Mouse (Mus musculus): ENCODE measurements around the gene Hspa12a. TPM values are rescaled to one million over a fixed set of nuclear protein-coding genes. Genes with fewer than 3 reads are reported as not detected.

Gene Hspa12a
- polyA plus RNA-seq, 1 experiment, result 20.7 TPM

DNA sequence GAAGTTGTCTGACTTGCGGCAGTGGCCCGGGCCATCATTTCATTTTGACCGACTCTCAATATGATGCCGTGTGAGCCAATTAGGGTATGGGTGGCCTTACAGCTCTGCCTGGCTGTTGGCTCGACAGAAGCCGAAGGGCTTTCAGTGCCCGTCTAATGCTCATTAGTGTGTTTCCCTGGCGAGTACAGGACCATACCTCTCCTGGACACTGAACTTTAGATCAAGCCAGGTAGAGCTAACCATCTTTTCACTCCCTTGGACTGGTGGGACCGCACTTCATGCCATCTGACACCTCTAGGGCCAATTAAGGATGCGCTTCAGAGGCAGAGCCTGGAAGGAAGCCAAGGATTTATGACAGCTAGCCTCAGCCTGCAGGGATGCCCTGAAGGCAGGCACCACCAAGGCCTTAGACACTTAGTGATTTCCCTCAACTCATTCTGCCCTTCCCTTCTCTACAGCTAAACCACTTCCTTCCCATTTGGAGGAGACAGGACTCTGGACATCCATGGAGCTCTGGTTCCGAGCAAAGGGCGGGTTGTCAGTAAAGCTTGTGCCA lies 148.3 kb downstream of the Hspa12a start:
- Histone ChIP-seq H3K4me3 (ENCODE audit: insufficient read depth, low read depth, low read length) (no peak overlapping the region), H3K4me1 (ENCODE audit: control insufficient read depth, insufficient read depth, insufficient read length, low read length) (no peaks in the 10 kb centered on the region), H3K27ac (replicated peaks; ENCODE audit: low read depth, low read length) (no peak overlapping the region)

- Histone ChIP-seq H3K4me1 (ENCODE audit: control insufficient read depth, insufficient read depth, insufficient read length, low read length) (no peaks in the 10 kb centered on the region), H3K4me3 (ENCODE audit: insufficient read depth, low read depth, low read length) (no peak within 1 kb of the TSS), H3K27ac (replicated peaks; ENCODE audit: low read depth, low read length) (no peak within 1 kb of the TSS)
Observed at GRCm38 (mm10) chr19:58794284-58794683, 149.2 kb downstream of the Hspa12a start, which contains the start of gene 1700019N19Rik. 1700019N19Rik (minus strand) TSS chr19:58794461.

DNA sequence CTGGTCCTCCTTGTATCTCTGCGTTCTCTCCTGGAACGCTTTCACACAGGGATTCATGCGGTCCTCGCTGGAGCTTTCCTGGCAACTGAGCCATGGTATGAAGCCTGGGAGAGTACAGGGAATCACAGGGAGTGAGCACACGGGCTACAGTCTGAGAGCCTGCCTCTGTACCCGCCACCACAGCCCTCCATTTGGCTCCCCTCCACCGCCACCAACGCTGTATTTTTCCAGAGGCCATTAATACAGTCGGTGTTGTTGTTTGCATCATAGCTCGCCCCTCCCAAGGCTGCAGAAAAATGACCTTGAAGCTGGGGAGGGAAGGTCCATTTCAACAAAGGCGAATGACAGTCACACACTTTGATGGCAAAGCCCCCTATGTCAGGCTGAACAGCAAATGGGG lies 154.3 kb downstream of the Hspa12a start:
- no peak overlapping the region for H3K4me3 ChIP-seq (ENCODE audit: insufficient read depth, low read depth, low read length)
- H3K4me1 ChIP-seq (ENCODE audit: control insufficient read depth, insufficient read depth, insufficient read length, low read length), result no peaks in the 10 kb centered on the region
- H3K27ac ChIP-seq (replicated peaks; ENCODE audit: low read depth, low read length), result no peak overlapping the region

DNA sequence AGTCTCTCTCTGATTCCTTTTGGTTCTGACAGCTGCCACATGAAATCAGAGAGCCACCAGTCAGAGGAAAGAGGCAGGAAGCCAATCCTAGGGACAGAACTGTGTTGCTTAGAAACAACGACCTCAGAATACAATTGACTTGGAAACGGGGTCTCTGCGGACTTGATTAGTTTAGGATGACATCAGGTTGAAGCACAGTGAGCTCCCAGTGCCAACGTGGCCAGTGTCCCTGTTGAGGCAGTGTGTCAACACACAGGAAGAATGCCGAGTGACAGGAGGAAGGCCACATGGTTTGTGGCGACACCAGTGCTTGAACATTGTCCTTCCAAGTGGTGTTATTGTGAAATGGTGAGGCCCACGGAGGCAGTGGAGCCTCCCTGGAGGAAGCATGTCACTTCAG lies 159.5 kb downstream of the Hspa12a start:
- H3K4me1 ChIP-seq (ENCODE audit: control insufficient read depth, insufficient read depth, insufficient read length, low read length), result no peaks in the 10 kb centered on the region
- H3K27ac ChIP-seq (replicated peaks; ENCODE audit: low read depth, low read length), result no peak overlapping the region
- no peak overlapping the region for H3K4me3 ChIP-seq (ENCODE audit: insufficient read depth, low read depth, low read length)

DNA sequence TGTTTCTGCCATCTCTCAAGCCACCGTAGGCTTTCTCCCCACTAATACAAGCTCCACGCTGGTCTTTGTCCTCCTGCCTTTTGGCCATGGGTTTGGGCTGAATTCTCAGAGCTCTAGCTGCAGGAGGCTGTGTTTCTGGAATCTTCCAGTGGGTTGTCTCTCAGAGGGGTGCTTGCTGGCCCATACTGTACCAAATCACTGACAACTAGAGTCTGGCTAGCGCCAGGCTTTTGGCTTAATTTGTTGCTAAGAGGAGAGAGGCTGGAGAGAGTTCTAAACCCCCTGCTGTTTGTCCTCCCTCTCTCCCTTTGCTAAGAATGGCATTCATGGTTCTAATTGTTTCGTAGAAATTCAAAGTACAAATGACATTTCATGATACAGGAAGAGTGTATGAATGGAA lies 161.9 kb downstream of the Hspa12a start:
- H3K27ac ChIP-seq (replicated peaks; ENCODE audit: low read depth, low read length), result no peak overlapping the region
- H3K4me3 ChIP-seq (ENCODE audit: insufficient read depth, low read depth, low read length), result no peak overlapping the region
- H3K4me1 ChIP-seq (ENCODE audit: control insufficient read depth, insufficient read depth, insufficient read length, low read length), result no peaks in the 10 kb centered on the region

DNA sequence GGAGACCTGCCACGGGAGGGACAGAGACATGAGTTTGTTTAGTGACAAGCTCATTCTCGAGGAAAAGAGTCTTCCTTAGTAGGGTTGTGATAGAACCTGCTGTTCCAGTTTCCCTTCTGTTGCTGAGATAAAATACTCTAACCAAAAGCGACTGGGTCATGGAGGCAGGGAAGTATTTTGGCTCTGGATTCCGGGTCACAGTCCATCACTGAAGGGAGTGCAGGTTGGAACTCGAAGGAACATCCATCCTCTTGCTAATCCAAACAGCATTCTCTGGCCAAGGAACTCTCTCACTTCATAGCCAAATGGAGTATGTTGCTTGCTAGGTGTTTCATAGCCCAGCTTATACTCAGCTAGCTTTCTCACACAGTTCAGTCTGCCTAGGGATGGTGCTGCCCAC lies 167.0 kb downstream of the Hspa12a start:
- no peaks in the 10 kb centered on the region for H3K4me1 ChIP-seq (ENCODE audit: control insufficient read depth, insufficient read depth, insufficient read length, low read length)
- H3K27ac ChIP-seq (replicated peaks; ENCODE audit: low read depth, low read length), result no peak overlapping the region
- H3K4me3 ChIP-seq (ENCODE audit: insufficient read depth, low read depth, low read length), result no peak overlapping the region

GRCm38 (mm10) chr19:58767329-58767728 lies 176.1 kb downstream of the Hspa12a start:
- Histone ChIP-seq H3K27ac (replicated peaks; ENCODE audit: low read depth, low read length) (no peak overlapping the region), H3K4me3 (ENCODE audit: insufficient read depth, low read depth, low read length) (no peak overlapping the region), H3K4me1 (ENCODE audit: control insufficient read depth, insufficient read depth, insufficient read length, low read length) (no peaks in the 10 kb centered on the region)

- Histone ChIP-seq H3K4me1 (ENCODE audit: control insufficient read depth, insufficient read depth, insufficient read length, low read length) (no peaks in the 10 kb centered on the region), H3K27ac (replicated peaks; ENCODE audit: low read depth, low read length) (no peak overlapping the region), H3K4me3 (ENCODE audit: insufficient read depth, low read depth, low read length) (no peak overlapping the region)
Observed at GRCm38 (mm10) chr19:58762848-58763541, 180.5 kb downstream of the Hspa12a start.

GRCm38 (mm10) chr19:58762316-58762715 lies 181.1 kb downstream of the Hspa12a start:
- Histone ChIP-seq H3K4me1 (ENCODE audit: control insufficient read depth, insufficient read depth, insufficient read length, low read length) (no peaks in the 10 kb centered on the region), H3K27ac (replicated peaks; ENCODE audit: low read depth, low read length) (no peak overlapping the region), H3K4me3 (ENCODE audit: insufficient read depth, low read depth, low read length) (no peak overlapping the region)

DNA sequence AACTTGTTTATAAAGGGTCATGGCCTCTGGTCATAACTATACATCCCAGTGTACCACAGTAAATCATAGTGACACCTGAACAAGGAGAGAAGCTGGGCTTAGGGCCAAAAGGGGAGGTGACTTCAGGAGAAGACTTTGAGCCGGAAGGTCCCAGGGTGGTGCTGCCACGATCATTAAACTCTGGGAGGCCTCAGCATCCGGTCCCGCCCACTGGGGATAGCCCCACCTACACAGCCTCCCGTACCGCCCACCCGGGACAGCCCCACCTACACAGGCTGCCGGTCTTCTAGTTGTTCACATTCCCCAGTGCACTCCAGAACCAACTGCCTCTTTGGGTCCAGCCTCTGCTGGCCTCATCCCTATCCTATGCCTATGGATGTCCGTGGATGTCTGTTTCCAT lies 184.0 kb downstream of the Hspa12a start, which contains the start of gene Pnliprp2:
TSS of gene Pnliprp2 (plus strand) at position 297 of the 400 bp plus-strand sequence.
- no peak within 1 kb of the TSS for H3K27ac ChIP-seq (replicated peaks; ENCODE audit: low read depth, low read length)
- no peaks in the 10 kb centered on the region for H3K4me1 ChIP-seq (ENCODE audit: control insufficient read depth, insufficient read depth, insufficient read length, low read length)
- no peak within 1 kb of the TSS for H3K4me3 ChIP-seq (ENCODE audit: insufficient read depth, low read depth, low read length)

GRCm38 (mm10) chr19:58758871-58759270 lies 184.6 kb downstream of the Hspa12a start:
- no peak overlapping the region for H3K4me3 ChIP-seq (ENCODE audit: insufficient read depth, low read depth, low read length)
- H3K4me1 ChIP-seq (ENCODE audit: control insufficient read depth, insufficient read depth, insufficient read length, low read length), result no peaks in the 10 kb centered on the region
- H3K27ac ChIP-seq (replicated peaks; ENCODE audit: low read depth, low read length), result no peak overlapping the region

DNA sequence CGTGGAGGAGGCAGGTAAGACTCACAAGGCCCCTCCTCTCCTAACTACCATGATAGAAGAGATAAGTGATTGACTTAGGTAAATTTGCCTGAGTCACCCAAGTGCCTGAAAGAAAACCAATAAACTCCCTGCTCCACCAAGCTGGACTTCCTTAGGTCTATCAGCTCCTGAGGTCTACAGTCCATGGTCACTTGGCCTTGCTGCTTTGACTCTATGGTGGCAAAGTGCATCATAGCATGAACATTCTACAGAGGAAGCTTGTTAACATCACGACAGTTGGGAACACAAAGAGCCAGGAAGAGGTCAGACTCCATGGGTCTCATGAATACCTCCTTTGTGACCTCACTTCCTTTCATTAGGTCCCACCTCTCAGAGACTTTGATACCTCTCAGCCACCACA lies 191.9 kb downstream of the Hspa12a start:
- H3K27ac ChIP-seq (replicated peaks; ENCODE audit: low read depth, low read length), result no peak overlapping the region
- H3K4me3 ChIP-seq (ENCODE audit: insufficient read depth, low read depth, low read length), result no peak overlapping the region
- no peaks in the 10 kb centered on the region for H3K4me1 ChIP-seq (ENCODE audit: control insufficient read depth, insufficient read depth, insufficient read length, low read length)

DNA sequence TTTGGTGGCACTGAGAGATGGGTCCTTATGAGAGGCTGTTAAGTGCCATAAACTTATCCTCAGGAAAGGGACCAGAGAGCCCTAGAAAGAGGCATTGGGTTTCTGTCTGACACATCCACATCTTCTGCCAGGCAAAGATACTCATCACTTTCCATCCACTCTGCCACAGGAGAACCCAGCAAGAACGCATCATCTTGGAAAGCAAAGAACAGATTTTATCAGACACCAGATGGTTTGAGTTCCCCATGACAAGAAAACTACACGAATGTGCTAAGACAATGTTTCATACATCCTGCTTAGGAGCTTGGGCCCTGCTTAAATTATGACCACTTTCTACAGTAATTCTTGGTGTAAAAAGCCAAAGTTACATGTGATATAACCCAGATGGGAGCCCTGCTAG lies 192.6 kb downstream of the Hspa12a start:
- H3K27ac ChIP-seq (replicated peaks; ENCODE audit: low read depth, low read length), result no peak overlapping the region
- H3K4me3 ChIP-seq (ENCODE audit: insufficient read depth, low read depth, low read length), result no peak overlapping the region
- H3K4me1 ChIP-seq (ENCODE audit: control insufficient read depth, insufficient read depth, insufficient read length, low read length), result no peaks in the 10 kb centered on the region

- H3K27ac ChIP-seq (replicated peaks; ENCODE audit: low read depth, low read length), result no peak overlapping the region
- no peaks in the 10 kb centered on the region for H3K4me1 ChIP-seq (ENCODE audit: control insufficient read depth, insufficient read depth, insufficient read length, low read length)
- H3K4me3 ChIP-seq (ENCODE audit: insufficient read depth, low read depth, low read length), result no peak overlapping the region
Observed at GRCm38 (mm10) chr19:58747498-58748000, 195.9 kb downstream of the Hspa12a start.
